Mouse (Mus musculus) lung, postnatal 14 days (tissue): ENCODE data around the gene Prm2.
A peak's percentile ranks its signal among the peaks of the same experiment; 100 is the strongest.

Experiments used
- DNase-seq: peaks from one replicate; pipeline ENCODE4 v3.0.0; 2021

Prm2 gene

GRCm38 (mm10) chr16:10773543-10773942 lies 22.4 kb downstream of the Prm2 start:
- DNase-seq = no peak

GRCm38 (mm10) chr16:10771769-10772510 lies 24.0 kb downstream of the Prm2 start:
- no peak for DNase-seq

GRCm38 (mm10) chr16:10770531-10771325 lies 25.2 kb downstream of the Prm2 start:
- DNase-seq = no peak

DNA sequence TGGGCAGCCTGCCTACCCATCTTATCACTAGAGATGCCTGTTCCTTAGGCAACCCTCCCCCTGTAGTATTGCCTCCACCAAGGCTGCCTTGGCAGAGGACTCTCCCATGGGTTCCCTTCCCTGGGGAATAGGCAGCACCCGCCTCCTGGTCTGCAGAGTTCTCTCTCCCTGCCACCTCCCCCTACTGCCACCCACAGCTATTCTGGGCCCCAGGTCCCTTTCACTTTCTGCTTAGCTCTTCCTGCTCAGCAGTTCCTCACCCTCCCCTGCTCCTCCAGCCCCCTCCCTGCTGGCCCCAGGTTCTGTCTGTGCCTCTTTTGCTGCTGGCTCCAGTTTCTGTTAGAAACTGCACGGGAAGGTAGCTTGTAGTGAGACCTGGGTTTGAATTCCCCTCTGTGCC lies 26.3 kb downstream of the Prm2 start:
- DNase-seq = no peak

GRCm38 (mm10) chr16:10768821-10769220 lies 27.1 kb downstream of the Prm2 start:
- no peak for DNase-seq

DNA sequence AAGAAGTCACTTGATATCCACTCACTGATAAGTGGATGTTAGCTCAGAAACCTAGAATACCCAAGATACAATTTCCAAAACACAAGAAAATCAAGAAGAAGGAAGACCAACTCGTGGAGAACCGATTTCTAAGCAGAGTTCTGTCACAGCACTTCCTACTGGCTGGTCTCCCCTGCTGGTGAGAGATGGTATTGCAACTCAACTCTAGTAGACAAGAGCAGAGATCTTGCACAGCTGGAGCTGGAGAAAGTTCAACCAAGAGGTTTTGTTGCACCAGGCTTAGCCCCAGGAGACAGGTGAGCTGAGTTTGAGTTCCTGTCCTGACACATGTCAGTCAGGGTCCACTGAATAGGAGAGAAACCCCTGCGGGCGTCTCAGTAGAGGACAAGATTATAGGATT lies 28.8 kb downstream of the Prm2 start:
- peak; percentile 90 for DNase-seq

DNA sequence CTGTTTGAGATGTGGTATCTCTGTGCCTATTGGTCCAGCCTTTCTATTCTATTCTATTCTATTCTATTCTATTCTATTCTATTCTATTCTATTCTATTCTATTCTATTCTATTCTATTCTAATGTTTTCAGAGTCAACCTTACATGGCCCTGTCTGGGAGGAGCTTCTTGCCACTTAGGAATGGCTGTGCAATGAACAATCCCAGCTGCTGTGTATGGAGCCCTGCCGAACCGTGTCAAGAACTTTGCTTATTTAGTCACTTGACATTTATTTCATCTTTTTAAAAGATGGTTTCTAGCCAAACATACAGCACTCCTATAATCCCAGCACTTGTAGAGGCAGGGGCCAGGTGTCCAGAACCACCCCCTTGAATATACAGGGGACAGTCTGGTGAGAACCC lies 31.6 kb downstream of the Prm2 start:
- DNase-seq = peak; percentile 58

- DNase-seq = no peak
Observed at GRCm38 (mm10) chr16:10763540-10764264, 32.2 kb downstream of the Prm2 start.

- DNase-seq = no peak
Observed at GRCm38 (mm10) chr16:10762569-10763180, 33.3 kb downstream of the Prm2 start.

DNA sequence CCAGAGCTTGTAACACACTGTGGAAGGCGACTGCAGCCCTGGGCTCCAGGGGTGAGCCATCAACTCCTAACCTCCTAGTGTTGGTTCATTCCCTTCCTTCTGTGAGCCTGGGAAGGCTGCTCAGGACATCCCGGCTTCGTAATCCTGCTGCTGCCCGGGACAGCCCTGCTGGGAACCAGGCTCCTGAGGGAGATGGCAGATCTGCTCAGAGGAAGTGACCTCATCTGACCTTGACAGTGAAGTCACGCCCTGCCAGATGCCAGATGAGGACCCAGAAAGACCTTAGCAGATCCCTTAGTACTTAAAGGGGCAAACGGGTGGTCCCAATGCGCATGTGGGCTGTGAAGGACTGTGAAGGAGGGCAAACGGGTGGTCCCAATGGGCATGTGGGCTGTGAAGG lies 34.8 kb downstream of the Prm2 start:
- DNase-seq = no peak

DNA sequence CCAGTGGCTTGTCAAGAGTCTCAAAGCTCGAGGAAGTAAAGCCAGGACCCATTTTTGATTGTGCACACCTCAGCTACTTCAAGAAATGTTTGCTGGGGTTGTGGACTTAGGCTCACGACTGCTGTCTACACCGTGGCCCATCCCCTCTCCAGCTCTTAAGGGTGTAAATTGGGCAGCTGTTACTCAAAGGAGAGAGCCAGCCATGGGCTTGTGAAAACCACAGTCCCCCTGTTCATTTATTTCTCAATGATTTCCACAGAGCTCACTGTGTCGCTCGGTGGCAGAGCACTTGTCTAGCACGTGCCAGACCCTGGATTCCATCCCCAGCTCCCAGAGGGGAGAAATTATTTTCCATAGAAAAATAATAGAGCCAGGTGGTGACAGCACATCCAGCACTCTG lies 39.8 kb downstream of the Prm2 start:
- no peak for DNase-seq

GRCm38 (mm10) chr16:10754521-10755296 lies 41.2 kb downstream of the Prm2 start:
- no peak for DNase-seq

DNA sequence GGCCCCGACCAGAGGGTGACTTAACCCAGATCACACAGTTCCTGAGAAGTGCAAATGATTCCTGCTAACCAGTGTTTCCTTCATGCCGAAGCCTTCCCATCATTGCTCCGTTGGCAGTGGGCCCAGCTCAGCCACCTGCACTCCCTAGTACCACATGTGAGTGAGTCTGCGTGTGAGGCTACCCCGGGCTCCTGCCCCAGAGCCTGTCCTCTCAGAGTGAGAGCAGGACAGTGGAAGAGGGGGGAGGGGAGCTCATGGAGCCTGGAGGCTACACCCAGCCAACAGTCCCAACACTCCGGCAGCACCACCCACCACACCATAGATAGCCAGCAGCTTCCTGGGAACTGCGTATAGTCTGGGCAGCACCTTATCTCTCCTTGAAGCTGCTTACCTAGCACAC lies 46.1 kb downstream of the Prm2 start:
- no peak for DNase-seq

DNA sequence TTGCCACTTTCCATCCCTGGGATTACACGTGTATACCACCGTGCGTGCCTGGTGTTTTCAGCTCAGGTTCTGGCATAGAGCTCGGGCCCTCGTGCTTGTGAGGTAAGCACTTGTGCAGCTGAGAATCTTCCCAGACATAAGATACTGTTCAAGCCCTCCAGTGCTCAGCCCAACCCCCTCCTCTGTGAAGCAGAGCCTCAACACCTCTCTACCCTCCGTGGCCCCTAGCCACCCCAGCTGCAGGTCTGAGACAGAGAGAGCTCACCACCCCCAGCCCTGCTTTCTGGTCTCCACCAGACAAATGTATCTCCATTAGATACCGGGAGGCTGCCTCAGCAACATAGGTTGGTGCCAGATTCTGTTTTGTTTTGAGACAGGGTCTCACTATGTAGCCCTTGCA lies 46.7 kb downstream of the Prm2 start:
- no peak for DNase-seq
